Mouse (Mus musculus): ENCODE data around the gene Asb2.

The Asb2 gene

GRCm38 (mm10) chr12:103355746-103356414 is at the start of gene Asb2:
Asb2 (minus strand) TSS chr12:103356001.
- no peak for DNase-seq (ENCODE audit: low spot score)

- no peak for DNase-seq (ENCODE audit: low spot score)
These were observed 48.3 kb upstream of the Asb2 start for GRCm38 (mm10) chr12:103404131-103404530.

GRCm38 (mm10) chr12:103396751-103397150 is 41.0 kb upstream of the Asb2 start:
- DNase-seq (ENCODE audit: low spot score), result no peak

- no peak for DNase-seq (ENCODE audit: low spot score)
These were observed 39.9 kb upstream of the Asb2 start for GRCm38 (mm10) chr12:103395486-103396275.

- DNase-seq (ENCODE audit: low spot score), result no peak
These were observed 37.7 kb upstream of the Asb2 start for GRCm38 (mm10) chr12:103393528-103393927.

GRCm38 (mm10) chr12:103391098-103391497 is 35.3 kb upstream of the Asb2 start:
- no peak for DNase-seq (ENCODE audit: low spot score)

GRCm38 (mm10) chr12:103389982-103390381 is 34.2 kb upstream of the Asb2 start:
- no peak for DNase-seq (ENCODE audit: low spot score)

GRCm38 (mm10) chr12:103389348-103389727 is 33.5 kb upstream of the Asb2 start:
- no peak for DNase-seq (ENCODE audit: low spot score)

GRCm38 (mm10) chr12:103388505-103389347 is 32.9 kb upstream of the Asb2 start, which contains the start of gene Otub2:
Otub2 (plus strand) TSS chr12:103388682.
- DNase-seq (ENCODE audit: low spot score), result peak; percentile 95

GRCm38 (mm10) chr12:103380226-103380625 is 24.4 kb upstream of the Asb2 start:
- DNase-seq (ENCODE audit: low spot score), result no peak

GRCm38 (mm10) chr12:103376774-103377173 is 21.0 kb upstream of the Asb2 start:
- no peak for DNase-seq (ENCODE audit: low spot score)

- no peak for DNase-seq (ENCODE audit: low spot score)
These were observed 20.3 kb upstream of the Asb2 start for GRCm38 (mm10) chr12:103376124-103376523.

- DNase-seq (ENCODE audit: low spot score), result no peak
These were observed 17.9 kb upstream of the Asb2 start for GRCm38 (mm10) chr12:103373530-103374236.

- DNase-seq (ENCODE audit: low spot score), result no peak
These were observed 15.9 kb upstream of the Asb2 start for GRCm38 (mm10) chr12:103371711-103372110.

GRCm38 (mm10) chr12:103370861-103371260 is 15.1 kb upstream of the Asb2 start:
- DNase-seq (ENCODE audit: low spot score), result no peak

GRCm38 (mm10) chr12:103368777-103369176 is 13.0 kb upstream of the Asb2 start:
- no peak for DNase-seq (ENCODE audit: low spot score)

- no peak for DNase-seq (ENCODE audit: low spot score)
These were observed 12.5 kb upstream of the Asb2 start for GRCm38 (mm10) chr12:103368326-103368669.

- DNase-seq (ENCODE audit: low spot score), result no peak
These were observed 12.0 kb upstream of the Asb2 start for GRCm38 (mm10) chr12:103367620-103368325.

- no peak for DNase-seq (ENCODE audit: low spot score)
These were observed 11.4 kb upstream of the Asb2 start for GRCm38 (mm10) chr12:103367171-103367570.

- no peak for DNase-seq (ENCODE audit: low spot score)
These were observed 6.5 kb upstream of the Asb2 start for GRCm38 (mm10) chr12:103362336-103362735.
